Mouse (Mus musculus) forebrain, embryonic 16.5 days (tissue): Measurements from ENCODE around the gene Prkci. TPM values are rescaled to one million over a fixed set of nuclear protein-coding genes. Genes with fewer than 3 reads are reported as not detected.

Experiments
- ATAC-seq: fragments of 200-750 bp; cut with Nextera tagmentation; 2 replicates; pipeline ENCODE4 v1.8.0; 2017; ENCODE audit warnings: mild to moderate bottlenecking, moderate library complexity
- H3K27ac ChIP-seq: fragments of 300-500 bp; sonication (generic); 2 replicates; pipeline ENCODE4 v1.5.1; 2014; ENCODE audit warnings: low read length, control low read depth
- H3K27me3 ChIP-seq: fragments of 300-500 bp; sonication (generic); replicated peaks from 2 replicates; pipeline ENCODE4 v1.6.1; 2014; ENCODE audit warnings: low read length; ENCODE audit not compliant: control insufficient read depth, insufficient read depth
- H3K36me3 ChIP-seq: fragments of 300-500 bp; sonication (generic); 2 replicates; pipeline ENCODE4 v1.6.1; 2014; ENCODE audit not compliant: control insufficient read depth, insufficient read depth
- H3K4me1 ChIP-seq: fragments of 300-500 bp; sonication (generic); replicated peaks from 2 replicates; pipeline ENCODE4 v1.6.1; 2014; ENCODE audit warnings: low read length; ENCODE audit not compliant: control insufficient read depth, insufficient read depth
- H3K4me2 ChIP-seq: fragments of 300-500 bp; sonication (generic); 2 replicates; pipeline ENCODE4 v1.6.1; 2014; ENCODE audit warnings: mild to moderate bottlenecking, low read length, control low read depth
- H3K4me3 ChIP-seq: fragments of 300-500 bp; sonication (generic); replicated peaks from 2 replicates; pipeline ENCODE4 v1.5.1; 2014; ENCODE audit warnings: mild to moderate bottlenecking, low read length, control low read depth
- H3K9ac ChIP-seq: fragments of 300-500 bp; sonication (generic); replicated peaks from 2 replicates; pipeline ENCODE4 v1.6.1; 2014; ENCODE audit warnings: low read depth, low read length, control low read depth
- H3K9me3 ChIP-seq: fragments of 300-500 bp; sonication (generic); 2 replicates; pipeline ENCODE4 v1.6.1; 2016; ENCODE audit warnings: low read length; ENCODE audit not compliant: control insufficient read depth
- WGBS: fragments of 180-500 bp; shearing (Covaris S2); extraction: QIAGEN DNeasy Blood & Tissue Kit; methylation state at CpG from one replicate; pipeline ENCODE4 v1.1.7; 2014; 5-methylcytosine and 5-hydroxymethylcytosine counted together
- polyA plus RNA-seq: library from polyadenylated mRNA; unstranded; fragments of >200 nt; fragmentation: Nextera tagmentation; extraction: Ambion mirVana; gene quantifications from 2 replicates; pipeline ENCODE4 v1.2.1, GENCODE M21; 2015

Gene Prkci
- polyA plus RNA-seq, 1 experiment from 2014 or later, result 25.5 TPM

GRCm38 (mm10) chr3:30968531-30969092 lies 26.9 kb upstream of the Prkci start:
- Histone ChIP-seq H3K27ac (peak overlapping the region; percentile 93), H3K4me2 (peak overlapping the region; percentile 76), H3K9me3 (no peaks in the 10 kb centered on the region), H3K27me3 (no peaks in the 10 kb centered on the region), H3K36me3 (peaks cover 1% of the 10 kb centered on the region; the same call in 1 of the 2 replicates), H3K9ac (peak overlapping the region; percentile 87), H3K4me1 (peaks cover 10% of the 10 kb centered on the region), H3K4me3 (peak overlapping the region; percentile 96)
- under 1% methylated on average over 46 of the region's 54 CpGs for WGBS
- peak; percentile 78 for ATAC-seq

DNA sequence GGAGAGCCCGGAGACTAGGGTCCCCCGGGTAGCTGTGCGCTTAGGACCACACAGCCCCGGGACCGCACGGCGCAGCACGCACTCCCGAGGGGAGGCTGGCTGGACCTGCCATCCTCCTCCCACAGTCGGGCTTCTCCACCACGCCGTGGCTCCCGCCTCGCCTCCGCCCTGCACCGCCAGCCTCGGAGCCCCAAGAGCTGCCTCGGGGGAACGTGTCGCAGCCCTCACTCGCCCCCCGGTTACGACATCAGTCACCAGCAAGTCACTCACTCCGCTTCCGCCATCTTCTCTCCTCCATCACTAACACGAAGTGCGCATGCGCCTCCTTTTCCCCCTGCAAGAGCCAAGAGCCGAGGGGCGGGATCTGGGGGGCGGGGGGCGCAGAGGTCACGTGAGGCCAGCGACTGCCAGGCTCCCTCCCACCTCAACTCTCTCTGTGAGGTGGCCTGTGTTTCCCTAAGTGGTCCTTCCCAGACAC lies 26.4 kb upstream of the Prkci start, which contains the start of gene Phc3:
Gene Phc3 (minus strand): TSS at position 312 of the 478 bp plus-strand sequence.
- peak within 1 kb of the TSS; percentile 93 for H3K27ac ChIP-seq
- peaks cover 10% of the 10 kb centered on the region for H3K4me1 ChIP-seq
- H3K9me3 ChIP-seq, result no peaks in the 10 kb centered on the region
- peak within 1 kb of the TSS; percentile 87 for H3K9ac ChIP-seq
- 0% methylated on average over 28 of the region's 34 CpGs for WGBS
- peak within 1 kb of the TSS; percentile 76 for H3K4me2 ChIP-seq
- no peaks in the 10 kb centered on the region for H3K27me3 ChIP-seq
- peak; percentile 96 for ATAC-seq
- H3K36me3 ChIP-seq, result no peaks in the 10 kb centered on the region
- peak within 1 kb of the TSS; percentile 96 for H3K4me3 ChIP-seq

DNA sequence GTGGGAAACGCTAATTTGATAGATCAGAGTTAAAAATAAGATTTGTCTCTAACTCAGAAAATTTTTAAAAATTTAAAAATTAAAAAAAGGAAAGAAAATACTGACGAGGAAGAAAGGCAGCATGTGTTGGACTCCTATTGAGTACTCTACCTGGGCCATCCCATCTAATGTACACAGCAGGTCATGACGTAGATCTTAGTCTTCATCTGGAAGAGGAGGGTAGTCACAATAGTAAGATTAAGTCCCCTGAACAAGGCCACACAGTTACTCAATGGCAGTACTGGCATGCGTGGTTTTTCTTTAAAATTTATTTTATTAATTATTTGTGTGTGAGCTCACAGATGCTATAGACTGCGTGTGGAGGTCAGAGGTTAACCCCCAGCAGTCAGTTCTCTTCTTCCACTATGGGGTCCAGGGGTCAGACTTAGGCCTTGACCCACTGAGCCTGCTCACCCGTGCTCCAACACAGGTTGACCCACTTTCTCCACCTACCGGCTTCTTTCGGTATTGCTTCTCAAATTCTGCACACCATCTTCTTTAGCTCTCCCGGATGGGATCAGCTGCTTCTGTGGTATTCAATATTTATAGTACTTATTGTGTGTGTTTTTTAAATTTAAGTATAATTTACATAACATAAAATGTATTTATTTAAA lies 20.3 kb upstream of the Prkci start:
- Histone ChIP-seq H3K27ac (no peak overlapping the region), H3K4me1 (no peaks in the 10 kb centered on the region), H3K36me3 (no peaks in the 10 kb centered on the region), H3K9me3 (no peaks in the 10 kb centered on the region), H3K9ac (no peak overlapping the region), H3K27me3 (no peaks in the 10 kb centered on the region), H3K4me2 (no peak overlapping the region), H3K4me3 (no peak overlapping the region)
- WGBS, result 39% methylated on average over 9 of the region's 9 CpGs
- ATAC-seq, result peak; percentile 67

GRCm38 (mm10) chr3:30976991-30977603 lies 18.4 kb upstream of the Prkci start:
- Histone ChIP-seq H3K27ac (no peak overlapping the region), H3K4me2 (no peak overlapping the region), H3K4me1 (no peaks in the 10 kb centered on the region), H3K9ac (no peak overlapping the region), H3K9me3 (no peaks in the 10 kb centered on the region), H3K27me3 (no peaks in the 10 kb centered on the region), H3K4me3 (no peak overlapping the region), H3K36me3 (no peaks in the 10 kb centered on the region)
- 70% methylated on average over 1 of the region's 1 CpGs for WGBS
- ATAC-seq, result no peak

GRCm38 (mm10) chr3:30981616-30982380 lies 13.7 kb upstream of the Prkci start:
- 76% methylated on average over 5 of the region's 5 CpGs for WGBS
- H3K27me3 ChIP-seq, result no peaks in the 10 kb centered on the region
- H3K27ac ChIP-seq, result no peak overlapping the region
- no peaks in the 10 kb centered on the region for H3K9me3 ChIP-seq
- no peak for ATAC-seq
- no peaks in the 10 kb centered on the region for H3K36me3 ChIP-seq
- no peak overlapping the region for H3K9ac ChIP-seq
- H3K4me1 ChIP-seq, result no peaks in the 10 kb centered on the region
- no peak overlapping the region for H3K4me3 ChIP-seq
- H3K4me2 ChIP-seq, result no peak overlapping the region

DNA sequence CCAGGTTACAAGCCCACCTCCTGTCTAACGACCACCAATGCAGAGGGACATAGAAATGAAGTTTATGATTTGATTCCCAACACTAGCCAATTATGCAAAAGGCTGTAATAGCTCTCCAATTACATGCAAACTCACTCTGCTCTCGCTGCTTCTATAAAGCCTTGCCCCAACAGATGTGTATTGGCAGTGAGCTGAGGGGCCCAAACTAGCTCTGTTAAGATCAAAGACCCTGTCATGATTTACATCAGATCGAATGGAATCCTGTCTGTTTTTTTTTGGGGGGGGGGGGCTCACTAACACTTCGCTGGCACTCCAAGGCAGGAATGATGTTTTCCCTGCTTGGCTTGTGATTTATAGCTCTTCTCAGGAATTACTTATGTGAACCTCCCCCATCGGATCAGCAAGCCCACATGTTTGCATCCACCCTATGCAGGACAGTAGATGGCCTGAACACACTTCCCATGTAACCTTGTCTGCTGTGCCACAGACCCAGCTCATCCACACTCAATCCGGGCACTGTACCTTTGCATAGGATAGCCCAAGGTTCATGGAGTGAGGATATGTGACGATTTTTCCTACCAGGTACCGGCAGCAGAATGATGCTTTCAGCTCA lies 12.5 kb upstream of the Prkci start:
- Histone ChIP-seq H3K27me3 (no peaks in the 10 kb centered on the region), H3K9me3 (no peaks in the 10 kb centered on the region), H3K4me2 (no peak overlapping the region), H3K27ac (no peak overlapping the region), H3K9ac (no peak overlapping the region), H3K36me3 (no peaks in the 10 kb centered on the region), H3K4me3 (no peak overlapping the region), H3K4me1 (no peaks in the 10 kb centered on the region)
- WGBS, result 66% methylated on average over 8 of the region's 8 CpGs
- ATAC-seq, result no peak

- WGBS, result 85% methylated on average over 9 of the region's 9 CpGs
- no peaks in the 10 kb centered on the region for H3K27me3 ChIP-seq
- no peaks in the 10 kb centered on the region for H3K9me3 ChIP-seq
- H3K9ac ChIP-seq, result no peak overlapping the region
- no peaks in the 10 kb centered on the region for H3K4me1 ChIP-seq
- no peak overlapping the region for H3K4me2 ChIP-seq
- no peak overlapping the region for H3K4me3 ChIP-seq
- H3K27ac ChIP-seq, result no peak overlapping the region
- no peak for ATAC-seq
- H3K36me3 ChIP-seq, result no peaks in the 10 kb centered on the region
Measured at GRCm38 (mm10) chr3:30987396-30988318, 7.9 kb upstream of the Prkci start.

- no peaks in the 10 kb centered on the region for H3K9me3 ChIP-seq
- H3K4me1 ChIP-seq, result peaks cover 9% of the 10 kb centered on the region
- no peak overlapping the region for H3K9ac ChIP-seq
- H3K4me3 ChIP-seq, result no peak overlapping the region
- no peaks in the 10 kb centered on the region for H3K27me3 ChIP-seq
- WGBS, result 80% methylated on average over 7 of the region's 7 CpGs
- no peaks in the 10 kb centered on the region for H3K36me3 ChIP-seq
- no peak for ATAC-seq
- no peak overlapping the region for H3K27ac ChIP-seq
- H3K4me2 ChIP-seq, result no peak overlapping the region
Measured at GRCm38 (mm10) chr3:30992161-30992560, 3.4 kb upstream of the Prkci start.
